Mouse (Mus musculus): ENCODE results near the gene Gon4l. TPM values are rescaled to one million over a fixed set of nuclear protein-coding genes. Genes with fewer than 3 reads are reported as not detected.

Gon4l gene
- total RNA-seq, 1 experiment from 2014 or later: 38.0 TPM

Other genes with a start within 250 kb of the Gon4l start
- 92.2 and 93.1 TPM in 2 replicates for gene Arhgef2, start 229.3 kb upstream of the Gon4l start, total RNA-seq (2017)
- gene Rxfp4, start 182.1 kb upstream of the Gon4l start, total RNA-seq (2017): not detected in 2 replicates
- gene Khdc4, start 149.4 kb upstream of the Gon4l start, total RNA-seq (2017): 52.6 and 71.2 TPM in 2 replicates
- 15.3 TPM in 2 replicates for gene Rit1, start 118.4 kb upstream of the Gon4l start, total RNA-seq (2017)
- 0.82 and 1.3 TPM in 2 replicates for gene Syt11, start 60.1 kb upstream of the Gon4l start, total RNA-seq (2017)
- 34.5 and 46.1 TPM in 2 replicates for gene Msto1, start 78.8 kb downstream of the Gon4l start, total RNA-seq (2017)
- gene Ash1l, start 115.4 kb downstream of the Gon4l start, total RNA-seq (2017): 30.2 and 37.4 TPM in 2 replicates
- gene Dap3, start 116.0 kb downstream of the Gon4l start, total RNA-seq (2017): 93.1 and 111 TPM in 2 replicates